Mouse (Mus musculus): Measurements from ENCODE around the gene Phka1.
"Not testable (repeated sequence)": the region's sequence is repeated elsewhere in the genome, so short reads cannot be mapped to it uniquely, and the experiment has no call there.

DNA sequence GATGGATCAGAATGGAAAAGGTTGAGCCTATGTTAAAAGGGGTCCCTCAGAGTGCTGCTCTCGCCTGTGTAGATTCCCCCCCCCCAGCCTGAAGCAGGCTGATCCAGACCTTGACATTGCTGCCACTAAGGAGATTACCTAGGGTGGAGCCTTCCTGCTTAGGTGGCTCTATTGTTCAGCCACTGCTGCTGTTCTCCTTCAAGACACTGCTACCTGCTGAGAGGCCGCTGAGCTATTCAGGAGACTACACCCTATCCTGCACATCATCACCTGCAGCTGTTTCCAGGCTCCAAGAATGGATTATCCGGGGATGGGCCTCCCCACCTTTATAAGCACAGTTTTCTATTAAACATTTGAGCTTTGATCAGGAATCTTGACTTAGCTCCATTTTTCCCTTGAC is 40.7 kb upstream of the Phka1 start:
- TF ChIP-seq CTCF (IDR thresholded peaks at IDR 0.05 in 2 of 3, conservative IDR thresholded peaks at IDR 0.05 in 1 of 3; ENCODE audit: control insufficient read depth in 1 of 3, insufficient read depth in 1 of 3, low read depth in 2 of 3, low read length in 3 of 3, poor library complexity in 1 of 3, severe bottlenecking in 1 of 3); MAX (IDR thresholded peaks at IDR 0.05; ENCODE audit: low read length); POLR2A (IDR thresholded peaks at IDR 0.05; ENCODE audit: control insufficient read depth in 1 of 2, insufficient read depth in 1 of 2, low read depth in 1 of 2, low read length in 2 of 2, poor library complexity in 1 of 2); JUND (IDR thresholded peaks at IDR 0.05; ENCODE audit: low read depth, low read length); CHD2 (IDR thresholded peaks at IDR 0.05; ENCODE audit: low read length); TAL1 (IDR thresholded peaks at IDR 0.05; ENCODE audit: low read length); TBP (IDR thresholded peaks at IDR 0.05; ENCODE audit: low read depth, low read length); EP300 (IDR thresholded peaks at IDR 0.05; ENCODE audit: low read depth in 1 of 2, low read length in 2 of 2); POLR2AphosphoS2 (IDR thresholded peaks at IDR 0.05; ENCODE audit: low read length); KAT2A (conservative IDR thresholded peaks at IDR 0.05; ENCODE audit: low read depth, low read length): not testable (repeated sequence)
